ENCODE assay signal across 34 mouse cellular contexts in genomic region chr1:182704882-182705281, GRCm38 (mm10). TPM values are rescaled to one million over a fixed set of nuclear protein-coding genes. Genes with fewer than 3 reads are reported as not detected.
DNase-seq lines count a peak whose midpoint lies in the region; ATAC-seq lines count a peak whose summit lies in the region.
"Had no signal": no experiment of that assay in that cellular context is flagged by ENCODE, and none has a peak within 500 bp of the region (broad histone marks: within the 10 kb centered on the region; RNA-seq: fewer than 3 reads in every experiment).

No protein-coding gene starts in this region.

- H3K9ac ChIP-seq in kidney, embryonic 15.5 days, result no peak overlapping the region
- H3K9ac ChIP-seq: forebrain, embryonic 13.5 days; forebrain, postnatal 0 days; heart, embryonic 12.5 days; heart, embryonic 15.5 days; hindbrain, embryonic 14.5 days had no signal

- no peak overlapping the region for H3K4me2 ChIP-seq in kidney, embryonic 15.5 days
- H3K4me2 ChIP-seq: forebrain, embryonic 13.5 days; heart, embryonic 12.5 days; heart, embryonic 15.5 days; hindbrain, embryonic 14.5 days had no signal

- DNase-seq in kidney, adult 11 months, result peak; percentile 10
- DNase-seq in kidney, adult 18-20 months, result no peak
- DNase-seq in kidney, postnatal 25 days, result no peak
- DNase-seq in 3134 (ENCODE audit: extremely low read depth, insufficient read length, low spot score), result peak; percentile 18
- DNase-seq in kidney, postnatal 14 days, result peak; percentile 17
- DNase-seq in layer of hippocampus, adult 18-20 months (ENCODE audit: low spot score in 2 of 2), result no peak
- DNase-seq: adrenal gland, postnatal 10 days; adrenal gland, postnatal 36 days; B cell, adult 2 months; cerebellum, adult 18-20 months; cerebellum, adult 9-10 months; cerebellum, postnatal 14 days; forebrain, postnatal 0 days; gastrocnemius, adult 2 months; gastrocnemius, postnatal 14 days; heart, adult 11 months; heart, postnatal 10 days; heart, postnatal 36 days had no signal

- H3K4me3 ChIP-seq in kidney, embryonic 15.5 days (replicated peaks), result no peak overlapping the region
- H3K4me3 ChIP-seq: forebrain, embryonic 10.5 days; forebrain, embryonic 13.5 days; gastrocnemius, adult 2 months; heart, embryonic 12.5 days; heart, embryonic 15.5 days; hindbrain, embryonic 10.5 days had no signal

- H3K27me3 ChIP-seq in kidney, embryonic 15.5 days, result no peaks in the 10 kb centered on the region
- H3K27me3 ChIP-seq: CH12.LX; forebrain, embryonic 13.5 days; heart, embryonic 12.5 days; heart, embryonic 15.5 days had no signal

- H3K4me1 ChIP-seq in kidney, embryonic 15.5 days, result peaks cover 4% of the 10 kb centered on the region
- H3K4me1 ChIP-seq: heart, embryonic 15.5 days had no signal

- H3K27ac ChIP-seq in kidney, embryonic 15.5 days, result no peak overlapping the region
- H3K27ac ChIP-seq: forebrain, embryonic 10.5 days; forebrain, embryonic 13.5 days; gastrocnemius, adult 2 months; heart, embryonic 15.5 days; hindbrain, embryonic 10.5 days; hindbrain, embryonic 14.5 days; hindbrain, postnatal 0 days had no signal

- H3K9me3 ChIP-seq in kidney, embryonic 15.5 days (replicated peaks), result peaks cover 5% of the 10 kb centered on the region
- H3K9me3 ChIP-seq: heart, embryonic 15.5 days had no signal

- H3K36me3 ChIP-seq in kidney, embryonic 15.5 days, result no peaks in the 10 kb centered on the region
- H3K36me3 ChIP-seq: forebrain, embryonic 10.5 days; G1E; heart, embryonic 12.5 days; heart, embryonic 15.5 days; hindbrain, embryonic 10.5 days had no signal

- 20% methylated on average over 2 of the region's 2 CpGs for whole genome bisulfite sequencing in kidney, embryonic 15.5 days

- ATAC-seq in kidney, embryonic 15.5 days (replicated peaks; ENCODE audit: low FRiP score), result 0 out of 2 replicates have a peak, but pooled peaks have one; percentile 33
- no peak for ATAC-seq in monocyte, adult 5-6 weeks (replicated peaks; ENCODE audit: insufficient number of reproducible peaks, low FRiP score, low TSS enrichment, poor library complexity, severe bottlenecking)
- ATAC-seq: activated CD4-positive, CD25-positive, alpha-beta regulatory T cell, adult 4 months; forebrain, embryonic 13.5 days; forebrain, postnatal 0 days; hindbrain, postnatal 0 days had no signal

RNA-seq across cellular contexts. Expression of gene Ccdc185, which starts 44.1 kb away (rescaled TPM):
- not detected in 2 replicates for polyA plus RNA-seq in kidney, embryonic 15.5 days (2015; fragmentation: Nextera tagmentation; extraction: Ambion mirVana)
- under 1 TPM in 1 of 2 experiments, not detected in 1; 0.25 TPM for total RNA-seq in layer of hippocampus, adult 18-20 months (2021)
- 0.67 TPM in 1 of 3 replicates, not detected in the others for total RNA-seq in monocyte, adult 5-6 weeks (2017)
- total RNA-seq: adrenal gland, postnatal 10 days; adrenal gland, postnatal 36 days; CH12.LX; forebrain, postnatal 0 days; gastrocnemius, adult 2 months; gastrocnemius, postnatal 14 days; gastrocnemius, postnatal 4 days; heart, postnatal 10 days; heart, postnatal 36 days; hindbrain, postnatal 0 days had no signal
- polyA plus RNA-seq: activated CD4-positive, CD25-positive, alpha-beta regulatory T cell, adult 4 months; embryonic facial prominence, embryonic 11.5 days; embryonic facial prominence, embryonic 14.5 days; forebrain, embryonic 10.5 days; forebrain, embryonic 13.5 days; forebrain, postnatal 0 days; frontal cortex, adult 2 months; G1E; heart, embryonic 12.5 days; heart, embryonic 15.5 days; hindbrain, embryonic 10.5 days; hindbrain, embryonic 14.5 days; hindbrain, postnatal 0 days had no signal

RNA-seq across cellular contexts. Expression of gene Susd4, which starts 58.8 kb away (rescaled TPM):
- 19.8 and 20.0 TPM in 2 replicates for polyA plus RNA-seq in kidney, embryonic 15.5 days (2015; fragmentation: Nextera tagmentation; extraction: Ambion mirVana)
- total RNA-seq in layer of hippocampus, adult 18-20 months (2021), result 100 to 1,000 TPM; 132 TPM
- not detected in 3 replicates for total RNA-seq in monocyte, adult 5-6 weeks (2017)
- total RNA-seq: CH12.LX, G1E had no signal
- polyA plus RNA-seq: G1E had no signal

Comparison
In these comparisons a context has a peak if more than half of its experiments do, and no peak if none do; other contexts are left out.
1. DNase-seq: peak in kidney, adult 11 months (single experiment), 3134 (single experiment) and kidney, postnatal 14 days (single experiment); none in kidney, adult 18-20 months (single experiment), kidney, postnatal 25 days (0 of 2) and layer of hippocampus, adult 18-20 months (0 of 2).
2. RNA of gene Susd4, which starts 58.8 kb away (total RNA-seq): 132 TPM in layer of hippocampus, adult 18-20 months; not detected in monocyte, adult 5-6 weeks; every median in the first group is over 100 times any median in the second.